Mouse (Mus musculus): ENCODE data around the gene Mst1. TPM values are rescaled to one million over a fixed set of nuclear protein-coding genes. Genes with fewer than 3 reads are reported as not detected.

Gene Mst1
- polyA plus RNA-seq, 1 experiment from 2014 or later: 0.81 TPM

DNA sequence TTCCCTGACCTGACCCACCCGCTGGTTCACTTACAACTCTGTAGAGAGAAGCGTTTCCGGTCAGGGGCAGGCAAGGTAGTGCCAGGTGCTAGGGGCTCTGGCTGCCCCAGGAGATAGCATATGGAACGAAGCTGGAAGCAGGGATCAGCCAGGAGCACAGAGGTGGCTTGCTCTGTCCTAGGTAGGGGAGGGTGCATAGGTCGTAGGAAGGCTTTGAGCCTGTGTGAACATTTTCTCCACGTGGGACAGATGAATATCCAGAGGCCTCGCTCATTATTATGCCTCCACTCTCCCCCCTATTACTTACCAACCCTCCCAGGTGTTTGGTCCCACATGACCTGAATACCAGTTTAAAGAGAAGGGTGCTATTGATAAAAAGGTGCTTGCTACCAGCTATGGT is 27.8 kb upstream of the Mst1 start:
- no peak for DNase-seq (ENCODE audit: extremely low spot score, low spot score)
- H3K9me3 ChIP-seq: no peaks in the 10 kb centered on the region
- no peak overlapping the region for H3K4me3 ChIP-seq
- H3K4me1 ChIP-seq: peaks cover 37% of the 10 kb centered on the region
- H3K27ac ChIP-seq: no peak overlapping the region
- H3K27me3 ChIP-seq (ENCODE audit: poor library complexity, severe bottlenecking): no peaks in the 10 kb centered on the region
- peaks cover 66% of the 10 kb centered on the region for H3K36me3 ChIP-seq (replicated peaks)
- 69% methylated on average over 7 of the region's 7 CpGs for WGBS

GRCm38 (mm10) chr9:108052885-108053664 is 27.2 kb upstream of the Mst1 start, which contains the start of gene Amigo3:
Gene Amigo3, plus strand, starts transcription at chr9:108053159.
- 58% methylated on average over 20 of the region's 20 CpGs for WGBS
- H3K27ac ChIP-seq: no peak within 1 kb of the TSS; the same call in 1 of the 2 replicates
- H3K36me3 ChIP-seq (replicated peaks): peaks cover 71% of the 10 kb centered on the region
- no peaks in the 10 kb centered on the region for H3K27me3 ChIP-seq (ENCODE audit: poor library complexity, severe bottlenecking)
- peak within 1 kb of the TSS; percentile 37 for H3K4me3 ChIP-seq
- peaks cover 30% of the 10 kb centered on the region for H3K4me1 ChIP-seq
- no peaks in the 10 kb centered on the region for H3K9me3 ChIP-seq
- DNase-seq (ENCODE audit: extremely low spot score, low spot score): peak; percentile 91

DNA sequence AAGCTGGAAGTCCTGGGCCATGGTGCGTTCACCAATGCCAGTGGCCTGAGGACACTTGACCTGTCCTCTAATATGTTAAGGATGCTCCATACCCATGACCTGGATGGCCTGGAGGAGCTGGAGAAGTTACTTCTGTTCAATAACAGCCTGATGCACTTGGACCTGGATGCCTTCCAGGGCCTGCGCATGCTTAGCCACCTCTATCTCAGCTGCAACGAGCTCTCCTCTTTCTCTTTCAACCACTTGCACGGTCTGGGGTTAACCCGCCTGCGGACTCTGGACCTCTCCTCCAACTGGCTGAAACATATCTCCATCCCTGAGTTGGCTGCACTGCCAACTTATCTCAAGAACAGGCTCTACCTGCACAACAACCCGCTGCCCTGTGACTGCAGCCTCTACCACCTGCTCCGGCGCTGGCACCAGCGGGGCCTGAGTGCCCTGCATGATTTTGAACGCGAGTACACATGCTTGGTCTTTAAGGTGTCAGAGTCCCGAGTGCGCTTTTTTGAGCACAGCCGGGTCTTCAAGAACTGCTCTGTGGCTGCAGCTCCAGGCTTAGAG is 26.5 kb upstream of the Mst1 start:
- WGBS: 95% methylated on average over 15 of the region's 15 CpGs
- Histone ChIP-seq H3K4me3 (no peak overlapping the region), H3K36me3 (replicated peaks) (peaks cover 78% of the 10 kb centered on the region), H3K27me3 (ENCODE audit: poor library complexity, severe bottlenecking) (no peaks in the 10 kb centered on the region), H3K27ac (no peak overlapping the region), H3K4me1 (peaks cover 24% of the 10 kb centered on the region), H3K9me3 (no peaks in the 10 kb centered on the region)
- DNase-seq (ENCODE audit: extremely low spot score, low spot score): no peak

DNA sequence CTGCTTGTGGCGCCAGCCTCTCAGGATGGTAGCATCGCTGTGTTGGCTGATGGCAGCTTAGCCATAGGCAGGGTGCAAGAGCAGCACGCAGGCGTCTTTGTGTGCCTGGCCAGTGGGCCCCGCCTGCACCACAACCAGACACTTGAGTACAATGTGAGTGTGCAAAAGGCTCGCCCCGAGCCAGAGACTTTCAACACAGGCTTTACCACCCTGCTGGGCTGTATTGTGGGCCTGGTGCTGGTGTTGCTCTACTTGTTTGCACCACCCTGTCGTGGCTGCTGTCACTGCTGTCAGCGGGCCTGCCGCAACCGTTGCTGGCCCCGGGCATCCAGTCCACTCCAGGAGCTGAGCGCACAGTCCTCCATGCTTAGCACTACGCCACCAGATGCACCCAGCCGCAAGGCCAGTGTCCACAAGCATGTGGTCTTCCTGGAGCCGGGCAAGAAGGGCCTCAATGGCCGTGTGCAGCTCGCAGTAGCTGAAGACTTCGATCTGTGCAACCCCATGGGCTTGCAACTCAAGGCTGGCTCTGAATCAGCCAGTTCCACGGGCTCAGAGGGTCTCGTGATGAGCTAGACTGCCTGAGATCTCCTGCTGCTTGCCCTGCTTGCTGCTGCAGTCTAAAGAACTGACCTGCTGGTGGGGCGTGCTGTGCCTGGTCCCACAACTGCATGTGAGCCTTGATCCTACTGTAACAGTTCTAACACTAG is 25.8 kb upstream of the Mst1 start:
- Histone ChIP-seq H3K9me3 (no peaks in the 10 kb centered on the region), H3K36me3 (replicated peaks) (peaks cover 85% of the 10 kb centered on the region), H3K27ac (no peak overlapping the region), H3K4me3 (no peak overlapping the region), H3K27me3 (ENCODE audit: poor library complexity, severe bottlenecking) (no peaks in the 10 kb centered on the region), H3K4me1 (peaks cover 22% of the 10 kb centered on the region)
- DNase-seq (ENCODE audit: extremely low spot score, low spot score): no peak
- WGBS: 91% methylated on average over 22 of the region's 22 CpGs

GRCm38 (mm10) chr9:108055061-108055460 is 25.2 kb upstream of the Mst1 start:
- no peaks in the 10 kb centered on the region for H3K9me3 ChIP-seq
- no peak overlapping the region for H3K4me3 ChIP-seq
- H3K36me3 ChIP-seq (replicated peaks): peaks cover 91% of the 10 kb centered on the region
- no peak overlapping the region for H3K27ac ChIP-seq
- H3K27me3 ChIP-seq (ENCODE audit: poor library complexity, severe bottlenecking): no peaks in the 10 kb centered on the region
- peaks cover 16% of the 10 kb centered on the region for H3K4me1 ChIP-seq
- WGBS: 91% methylated on average over 1 of the region's 1 CpGs
- DNase-seq (ENCODE audit: extremely low spot score, low spot score): no peak

DNA sequence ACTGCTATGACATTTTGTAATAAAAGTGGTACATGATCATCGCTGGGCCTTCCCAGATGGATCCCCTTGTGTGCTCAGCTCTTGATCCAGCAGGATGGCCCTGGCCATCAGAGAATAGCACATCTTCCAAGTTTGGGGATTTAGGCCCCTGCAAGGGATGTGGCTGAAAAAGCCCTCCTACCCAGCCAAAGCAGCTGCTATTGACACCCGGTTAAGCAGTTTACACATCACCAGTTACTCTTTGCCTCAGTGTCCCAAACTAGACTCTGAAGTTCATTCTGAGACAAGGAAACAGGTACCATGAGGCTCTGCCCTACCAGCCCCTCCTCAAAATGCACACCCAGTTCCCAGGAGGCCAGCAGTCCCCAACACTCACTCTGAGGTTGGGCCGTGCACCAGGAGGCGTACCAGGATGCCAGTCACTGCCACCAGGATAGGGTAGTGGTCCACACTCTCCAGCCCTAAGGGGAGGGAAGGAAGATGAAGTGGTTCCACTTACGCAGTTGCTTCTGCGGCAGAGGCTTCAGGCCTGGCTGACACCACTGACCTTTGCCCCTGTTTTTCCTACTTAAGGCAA is 24.5 kb upstream of the Mst1 start:
- Histone ChIP-seq H3K9me3 (no peaks in the 10 kb centered on the region), H3K4me3 (no peak overlapping the region), H3K36me3 (replicated peaks) (peaks cover 92% of the 10 kb centered on the region), H3K27ac (no peak overlapping the region), H3K27me3 (ENCODE audit: poor library complexity, severe bottlenecking) (no peaks in the 10 kb centered on the region), H3K4me1 (peaks cover 13% of the 10 kb centered on the region)
- 88% methylated on average over 6 of the region's 6 CpGs for WGBS
- DNase-seq (ENCODE audit: extremely low spot score, low spot score): no peak

DNA sequence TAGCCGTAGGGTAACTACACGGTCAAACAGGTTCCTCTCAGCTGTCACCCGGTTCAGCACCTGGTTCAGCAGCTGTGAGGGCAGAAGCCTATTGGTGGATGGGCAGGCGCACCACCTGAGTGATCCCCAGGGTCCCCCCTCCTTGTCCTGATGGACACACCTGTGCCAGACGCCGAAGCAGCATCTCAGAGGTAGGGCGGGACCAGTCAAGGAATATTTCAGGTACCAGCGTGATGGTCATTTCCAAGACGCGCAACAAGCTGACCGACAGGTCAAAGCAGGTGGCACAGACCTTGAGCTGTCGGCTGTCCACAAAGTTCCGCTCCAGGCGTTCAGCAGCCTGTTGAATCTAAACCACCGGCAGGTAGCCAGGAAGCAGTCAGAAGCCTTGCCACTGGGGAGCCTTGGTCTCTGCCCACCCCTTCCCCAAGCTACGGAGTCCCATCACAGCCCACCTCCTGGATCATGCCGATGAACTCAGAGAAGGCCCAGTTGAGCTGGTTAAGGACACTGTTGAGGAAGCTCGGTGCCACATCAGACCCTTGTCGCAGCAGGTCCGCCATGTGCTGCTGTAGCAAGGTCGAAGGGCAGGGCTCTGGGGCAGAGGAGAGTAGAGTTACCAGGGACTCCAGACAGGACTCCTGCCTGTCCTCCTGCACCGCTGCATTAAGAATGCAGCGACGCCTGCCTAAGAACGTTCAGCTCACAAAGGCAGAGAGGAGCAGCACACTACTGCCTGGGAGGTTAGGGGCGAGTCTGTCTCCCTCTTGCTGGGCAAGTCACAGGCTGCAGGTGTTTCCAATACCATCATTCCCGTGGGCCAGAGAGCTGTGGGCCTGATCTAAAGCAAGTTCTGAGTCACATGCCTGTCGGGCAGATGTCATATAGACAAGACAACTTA is 23.6 kb upstream of the Mst1 start:
- no peak overlapping the region for H3K4me3 ChIP-seq
- H3K9me3 ChIP-seq: no peaks in the 10 kb centered on the region
- H3K4me1 ChIP-seq: peaks cover 13% of the 10 kb centered on the region
- H3K27me3 ChIP-seq (ENCODE audit: poor library complexity, severe bottlenecking): no peaks in the 10 kb centered on the region
- DNase-seq (ENCODE audit: extremely low spot score, low spot score): no peak
- WGBS: 84% methylated on average over 28 of the region's 28 CpGs
- peaks cover 90% of the 10 kb centered on the region for H3K36me3 ChIP-seq (replicated peaks)
- no peak overlapping the region for H3K27ac ChIP-seq

- Histone ChIP-seq H3K4me3 (no peak overlapping the region), H3K4me1 (peaks cover 13% of the 10 kb centered on the region), H3K27ac (no peak overlapping the region), H3K9me3 (no peaks in the 10 kb centered on the region), H3K36me3 (replicated peaks) (peaks cover 90% of the 10 kb centered on the region), H3K27me3 (ENCODE audit: poor library complexity, severe bottlenecking) (no peaks in the 10 kb centered on the region)
- 89% methylated on average over 5 of the region's 5 CpGs for WGBS
- DNase-seq (ENCODE audit: extremely low spot score, low spot score): no peak
Observed at GRCm38 (mm10) chr9:108057262-108057562, 23.0 kb upstream of the Mst1 start.

GRCm38 (mm10) chr9:108058291-108058690 is 21.9 kb upstream of the Mst1 start:
- no peak for DNase-seq (ENCODE audit: extremely low spot score, low spot score)
- no peaks in the 10 kb centered on the region for H3K9me3 ChIP-seq
- H3K36me3 ChIP-seq (replicated peaks): peaks cover 96% of the 10 kb centered on the region

GRCm38 (mm10) chr9:108062142-108062541 is 18.1 kb upstream of the Mst1 start:
- H3K36me3 ChIP-seq (replicated peaks): peaks cover 91% of the 10 kb centered on the region
- no peaks in the 10 kb centered on the region for H3K9me3 ChIP-seq
- no peaks in the 10 kb centered on the region for H3K27me3 ChIP-seq (ENCODE audit: poor library complexity, severe bottlenecking)
- no peak for DNase-seq (ENCODE audit: extremely low spot score, low spot score)
- no peaks in the 10 kb centered on the region for H3K4me1 ChIP-seq
- no peak overlapping the region for H3K4me3 ChIP-seq
- 84% methylated on average over 3 of the region's 3 CpGs for WGBS
- H3K27ac ChIP-seq: no peak overlapping the region

More at GRCm38 (mm10) chr9:108058291-108058690, 21.9 kb upstream of the Mst1 start:
- peaks cover 2% of the 10 kb centered on the region for H3K4me1 ChIP-seq
- no peak overlapping the region for H3K27ac ChIP-seq
- WGBS: 96% methylated on average over 9 of the region's 9 CpGs
- no peaks in the 10 kb centered on the region for H3K27me3 ChIP-seq (ENCODE audit: poor library complexity, severe bottlenecking)
- H3K4me3 ChIP-seq: no peak overlapping the region

DNA sequence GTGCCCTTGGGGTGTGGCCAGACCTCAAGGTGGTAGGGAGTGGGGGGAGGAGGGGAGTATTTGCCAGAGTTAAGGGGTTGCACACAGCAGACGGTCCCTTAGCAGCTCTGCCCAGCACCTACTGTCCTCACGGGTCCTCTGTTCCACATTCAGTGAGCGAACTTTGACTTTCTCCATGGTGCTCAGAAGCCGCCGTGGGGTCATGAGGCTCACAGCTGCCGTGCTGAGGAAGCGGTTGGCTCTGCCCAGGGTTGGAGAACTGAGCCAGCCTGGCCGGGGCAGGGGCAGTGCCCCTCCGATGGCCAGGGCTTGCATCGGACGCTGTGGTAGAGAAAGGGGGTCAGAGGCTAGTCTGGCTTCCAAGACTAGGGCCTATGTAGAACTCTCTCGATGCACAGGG is 16.9 kb upstream of the Mst1 start:
- H3K36me3 ChIP-seq (replicated peaks): peaks cover 80% of the 10 kb centered on the region
- DNase-seq (ENCODE audit: extremely low spot score, low spot score): no peak

DNA sequence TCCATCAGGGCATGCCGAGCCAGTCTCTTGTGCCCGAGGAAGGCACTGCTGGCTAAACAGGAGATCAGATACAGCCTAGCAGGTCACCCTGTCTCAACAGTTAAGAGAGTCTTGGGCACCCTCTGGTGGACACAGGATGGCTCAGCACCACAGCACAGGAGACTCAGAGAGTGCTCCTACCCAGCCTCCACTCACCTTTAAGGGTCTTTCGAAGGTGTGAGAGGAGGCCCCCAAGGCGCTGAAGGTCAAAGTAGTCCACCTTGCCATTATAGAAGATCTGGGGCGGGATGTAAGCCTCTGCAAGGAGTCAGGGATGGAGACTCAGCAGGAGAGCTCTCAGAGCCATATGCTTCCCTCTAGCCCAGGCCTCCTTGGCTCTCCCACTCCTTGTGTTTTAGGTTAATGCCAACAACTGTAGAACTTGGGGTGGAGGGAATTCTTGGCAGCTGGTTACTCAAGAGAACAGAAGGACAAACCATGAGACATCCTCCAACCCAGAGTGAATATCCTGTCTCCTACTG is 14.7 kb upstream of the Mst1 start:
- H3K27me3 ChIP-seq (ENCODE audit: poor library complexity, severe bottlenecking): no peaks in the 10 kb centered on the region
- H3K4me1 ChIP-seq: peaks cover 2% of the 10 kb centered on the region; the same call in 1 of the 2 replicates
- H3K4me3 ChIP-seq: no peak overlapping the region
- no peak overlapping the region for H3K27ac ChIP-seq
- H3K36me3 ChIP-seq (replicated peaks): peaks cover 78% of the 10 kb centered on the region
- 53% methylated on average over 5 of the region's 5 CpGs for WGBS
- DNase-seq (ENCODE audit: extremely low spot score, low spot score): peak; percentile 49
- H3K9me3 ChIP-seq: no peaks in the 10 kb centered on the region

More for the DNA sequence above, 16.9 kb upstream of the Mst1 start:
- no peak overlapping the region for H3K4me3 ChIP-seq
- no peaks in the 10 kb centered on the region for H3K27me3 ChIP-seq (ENCODE audit: poor library complexity, severe bottlenecking)
- H3K27ac ChIP-seq: no peak overlapping the region
- H3K9me3 ChIP-seq: no peaks in the 10 kb centered on the region
- 88% methylated on average over 12 of the region's 12 CpGs for WGBS
- H3K4me1 ChIP-seq: peaks cover 2% of the 10 kb centered on the region; the same call in 1 of the 2 replicates
